Mouse (Mus musculus) midbrain, embryonic 11.5 days (tissue): ENCODE results near the gene Pdzd8. TPM values are rescaled to one million over a fixed set of nuclear protein-coding genes. Genes with fewer than 3 reads are reported as not detected.

Source experiments
- ATAC-seq: fragments of 200-750 bp; cut with Nextera tagmentation; 2 replicates; pipeline ENCODE4 v1.8.0; 2017; ENCODE audit warnings: moderate TSS enrichment, moderate library complexity; ENCODE audit not compliant: low FRiP score
- DNase-seq: peaks from one replicate; pipeline ENCODE4 v3.0.0; 2015; ENCODE audit warnings: low spot score; ENCODE audit errors: missing footprints
- H3K27ac ChIP-seq: fragments of 300-500 bp; sonication (generic); 2 replicates; pipeline ENCODE4 v1.5.1; 2014; ENCODE audit warnings: low read depth, low read length
- H3K27me3 ChIP-seq: fragments of 300-500 bp; sonication (generic); 2 replicates; pipeline ENCODE4 v1.6.1; 2014; ENCODE audit warnings: mild to moderate bottlenecking, low read length, moderate library complexity, mixed read lengths; ENCODE audit not compliant: control insufficient read depth, insufficient read depth
- H3K36me3 ChIP-seq: fragments of 300-500 bp; sonication (generic); 2 replicates; pipeline ENCODE4 v1.6.1; 2014; ENCODE audit warnings: mild to moderate bottlenecking, low read length, moderate library complexity, mixed read lengths; ENCODE audit not compliant: control insufficient read depth, insufficient read depth
- H3K4me1 ChIP-seq: fragments of 300-500 bp; sonication (generic); 2 replicates; pipeline ENCODE4 v1.6.1; 2014; ENCODE audit warnings: low read length; ENCODE audit not compliant: control insufficient read depth, insufficient read depth
- H3K4me2 ChIP-seq: fragments of 300-500 bp; sonication (generic); 2 replicates; pipeline ENCODE4 v1.6.1; 2014; ENCODE audit warnings: mild to moderate bottlenecking, moderate library complexity
- H3K4me3 ChIP-seq: fragments of 300-500 bp; sonication (generic); 2 replicates; pipeline ENCODE4 v1.5.1; 2014; ENCODE audit warnings: low read depth, low read length
- H3K9ac ChIP-seq: fragments of 300-500 bp; sonication (generic); 2 replicates; pipeline ENCODE4 v1.6.1; 2014; ENCODE audit warnings: low read length
- H3K9me3 ChIP-seq: fragments of 300-500 bp; sonication (generic); 2 replicates; pipeline ENCODE4 v1.6.1; 2016; ENCODE audit warnings: low read length; ENCODE audit not compliant: control insufficient read depth
- WGBS: fragments of 180-500 bp; shearing (Covaris S2); extraction: QIAGEN DNeasy Blood & Tissue Kit; methylation state at CpG from one replicate; pipeline ENCODE4 v1.1.7; 2014; 5-methylcytosine and 5-hydroxymethylcytosine counted together
- polyA plus RNA-seq: library from polyadenylated mRNA; unstranded; fragments of >200 nt; fragmentation: Nextera tagmentation; extraction: Ambion mirVana; gene quantifications from 2 replicates; pipeline ENCODE4 v1.2.1, GENCODE M21; 2014

Pdzd8 gene
- polyA plus RNA-seq, 1 experiment from 2014 or later: 12.9 TPM

DNA sequence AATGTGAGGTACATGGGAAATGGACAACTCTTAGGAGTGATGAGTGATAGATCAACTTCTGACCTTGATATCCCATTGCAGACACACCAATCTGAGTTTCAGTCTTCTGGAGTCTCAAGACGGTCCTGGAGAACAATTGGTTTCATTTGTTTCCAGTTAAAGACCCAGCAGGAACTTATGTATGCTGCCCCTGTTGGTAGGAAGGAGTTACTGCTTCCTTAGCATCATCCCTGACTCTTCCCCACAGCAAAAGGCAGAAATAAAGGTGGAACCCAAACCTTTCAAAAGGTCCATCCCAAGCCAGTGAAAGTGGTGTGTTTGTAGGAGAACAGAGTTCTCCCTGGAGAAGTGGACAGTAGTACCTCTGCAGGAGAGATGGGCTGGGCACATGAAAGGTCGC lies 30.9 kb upstream of the Pdzd8 start:
- Histone ChIP-seq H3K27me3 (no peaks in the 10 kb centered on the region), H3K9ac (no peak overlapping the region), H3K36me3 (no peaks in the 10 kb centered on the region), H3K27ac (no peak overlapping the region), H3K4me3 (no peak overlapping the region), H3K4me2 (no peak overlapping the region), H3K4me1 (no peaks in the 10 kb centered on the region), H3K9me3 (peaks cover 5% of the 10 kb centered on the region; the same call in 1 of the 2 replicates)
- no peak for ATAC-seq
- DNase-seq: no peak
- WGBS: 82% methylated on average over 2 of the region's 2 CpGs

- no peak for ATAC-seq
- Histone ChIP-seq H3K27me3 (no peaks in the 10 kb centered on the region), H3K9ac (no peak overlapping the region), H3K4me1 (no peaks in the 10 kb centered on the region), H3K36me3 (no peaks in the 10 kb centered on the region), H3K27ac (no peak overlapping the region), H3K4me2 (no peak overlapping the region), H3K9me3 (peaks cover 5% of the 10 kb centered on the region; the same call in 1 of the 2 replicates), H3K4me3 (no peak overlapping the region)
- DNase-seq: no peak
- WGBS: 81% methylated on average over 6 of the region's 6 CpGs
Observed at GRCm38 (mm10) chr19:59374940-59375339, 29.4 kb upstream of the Pdzd8 start.

DNA sequence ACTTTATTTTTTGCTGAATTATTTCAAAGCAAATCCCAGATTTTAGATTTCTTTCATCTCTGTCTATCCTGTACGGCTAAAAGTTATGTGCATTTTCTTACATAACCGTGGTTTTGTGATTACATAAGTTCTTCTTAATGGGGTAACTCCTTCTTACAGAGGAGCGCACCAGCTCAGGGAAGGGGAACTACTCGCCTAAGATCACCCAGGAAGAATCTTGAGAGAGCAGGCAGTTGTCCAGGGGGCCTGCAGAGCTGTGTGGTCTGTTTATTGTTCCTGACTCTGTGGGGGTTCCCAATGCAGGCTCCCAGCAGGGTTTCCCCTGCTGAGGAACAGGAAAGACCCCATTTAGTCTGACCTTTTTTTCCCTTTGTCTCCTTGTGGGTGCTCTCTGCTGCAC lies 27.3 kb upstream of the Pdzd8 start:
- no peak overlapping the region for H3K27ac ChIP-seq
- no peaks in the 10 kb centered on the region for H3K36me3 ChIP-seq
- no peaks in the 10 kb centered on the region for H3K4me1 ChIP-seq
- no peak overlapping the region for H3K4me3 ChIP-seq
- H3K9ac ChIP-seq: no peak overlapping the region
- 80% methylated on average over 4 of the region's 4 CpGs for WGBS
- H3K4me2 ChIP-seq: no peak overlapping the region
- no peaks in the 10 kb centered on the region for H3K27me3 ChIP-seq
- ATAC-seq (no peak), DNase-seq (no peak)
- peaks cover 5% of the 10 kb centered on the region; the same call in 1 of the 2 replicates for H3K9me3 ChIP-seq

- DNase-seq (no peak), ATAC-seq (no peak)
- Histone ChIP-seq H3K4me3 (no peak overlapping the region), H3K4me1 (no peaks in the 10 kb centered on the region), H3K27ac (no peak overlapping the region), H3K9me3 (peaks cover 5% of the 10 kb centered on the region; the same call in 1 of the 2 replicates), H3K4me2 (no peak overlapping the region), H3K27me3 (no peaks in the 10 kb centered on the region), H3K36me3 (no peaks in the 10 kb centered on the region), H3K9ac (no peak overlapping the region)
- WGBS: 82% methylated on average over 4 of the region's 4 CpGs
Observed at GRCm38 (mm10) chr19:59371016-59371415, 25.4 kb upstream of the Pdzd8 start.

DNA sequence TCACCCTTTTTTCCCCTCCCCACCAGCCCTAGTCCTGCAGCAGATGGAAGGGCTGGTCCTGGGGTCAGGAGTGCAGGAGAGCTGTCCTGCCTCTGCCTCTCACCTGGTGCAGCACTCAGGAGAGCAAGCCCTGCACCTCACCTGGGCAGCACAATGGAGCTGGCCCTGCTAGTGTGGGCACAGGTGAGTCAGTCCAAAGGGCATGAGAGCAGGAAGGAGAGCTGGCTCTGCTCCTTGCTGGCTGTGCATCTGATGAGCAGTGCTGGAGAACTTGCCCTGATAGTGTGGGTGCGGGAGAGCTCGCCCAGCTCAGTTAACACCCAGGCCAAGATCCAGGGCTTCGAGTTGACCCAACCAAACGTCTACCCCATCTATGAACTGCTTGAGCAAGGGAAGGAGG lies 22.3 kb upstream of the Pdzd8 start:
- H3K4me1 ChIP-seq: no peaks in the 10 kb centered on the region
- 81% methylated on average over 4 of the region's 4 CpGs for WGBS
- H3K9ac ChIP-seq: no peak overlapping the region
- no peak overlapping the region for H3K4me3 ChIP-seq
- H3K36me3 ChIP-seq: no peaks in the 10 kb centered on the region
- H3K27ac ChIP-seq: no peak overlapping the region
- no peak for ATAC-seq
- no peaks in the 10 kb centered on the region for H3K9me3 ChIP-seq
- H3K27me3 ChIP-seq: no peaks in the 10 kb centered on the region
- H3K4me2 ChIP-seq: no peak overlapping the region
- no peak for DNase-seq

GRCm38 (mm10) chr19:59366724-59367123 lies 21.1 kb upstream of the Pdzd8 start:
- Histone ChIP-seq H3K27ac (no peak overlapping the region), H3K9ac (no peak overlapping the region), H3K9me3 (no peaks in the 10 kb centered on the region), H3K4me3 (no peak overlapping the region), H3K4me1 (no peaks in the 10 kb centered on the region), H3K27me3 (no peaks in the 10 kb centered on the region), H3K36me3 (no peaks in the 10 kb centered on the region), H3K4me2 (no peak overlapping the region)
- DNase-seq (no peak), ATAC-seq (no peak)
- 73% methylated on average over 3 of the region's 3 CpGs for WGBS

DNA sequence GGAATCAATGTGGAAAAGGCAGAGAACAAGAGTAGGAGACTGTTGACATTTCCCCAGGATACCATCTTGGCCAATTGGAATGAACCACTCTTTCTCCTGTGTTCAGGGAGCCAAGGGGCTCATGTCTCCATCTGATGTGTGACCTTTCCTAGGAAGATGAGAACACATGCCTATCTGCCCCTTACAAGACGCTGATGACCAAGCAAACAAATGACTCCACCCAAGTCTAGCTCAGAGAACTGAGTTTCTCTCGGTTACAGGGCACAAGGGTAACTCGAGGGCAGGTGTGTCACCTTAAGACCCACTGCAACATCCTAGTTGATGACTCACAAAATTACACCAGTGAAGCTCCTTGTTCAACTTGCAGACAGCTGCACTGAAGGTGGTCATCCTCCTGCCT lies 18.1 kb upstream of the Pdzd8 start:
- no peaks in the 10 kb centered on the region for H3K9me3 ChIP-seq
- WGBS: 88% methylated on average over 3 of the region's 3 CpGs
- H3K9ac ChIP-seq: no peak overlapping the region
- DNase-seq (no peak), ATAC-seq (no peak)
- H3K36me3 ChIP-seq: no peaks in the 10 kb centered on the region
- no peaks in the 10 kb centered on the region for H3K27me3 ChIP-seq
- no peak overlapping the region for H3K4me3 ChIP-seq
- 0 out of 2 replicates have a peak, but pooled peaks cover 3% of the 10 kb centered on the region for H3K4me1 ChIP-seq
- no peak overlapping the region for H3K27ac ChIP-seq
- H3K4me2 ChIP-seq: no peak overlapping the region

DNA sequence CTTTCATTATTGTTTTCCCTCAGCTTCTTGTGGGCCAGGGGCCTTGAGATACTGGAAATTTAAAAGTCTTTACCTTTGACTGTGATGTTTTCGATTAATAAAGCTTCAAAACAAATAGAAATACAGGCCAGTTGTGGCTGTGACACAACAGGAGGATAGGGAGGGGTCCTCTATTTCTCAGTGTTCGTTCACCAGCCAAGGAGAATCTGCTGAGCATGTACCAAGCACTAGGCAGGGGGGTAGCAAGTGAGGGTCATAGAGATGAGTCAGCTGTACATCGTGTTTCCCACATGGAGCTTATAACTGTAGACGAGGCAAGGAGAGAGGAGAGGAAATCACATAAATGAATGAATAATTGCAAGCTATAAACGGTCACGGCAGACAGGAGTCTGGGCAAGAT lies 17.1 kb upstream of the Pdzd8 start:
- 91% methylated on average over 6 of the region's 6 CpGs for WGBS
- DNase-seq (no peak), ATAC-seq (no peak)
- no peak overlapping the region for H3K27ac ChIP-seq
- no peak overlapping the region for H3K4me3 ChIP-seq
- H3K4me2 ChIP-seq: no peak overlapping the region
- no peaks in the 10 kb centered on the region for H3K36me3 ChIP-seq
- no peaks in the 10 kb centered on the region for H3K9me3 ChIP-seq
- no peaks in the 10 kb centered on the region for H3K27me3 ChIP-seq
- no peak overlapping the region for H3K9ac ChIP-seq
- 0 out of 2 replicates have a peak, but pooled peaks cover 3% of the 10 kb centered on the region for H3K4me1 ChIP-seq

DNA sequence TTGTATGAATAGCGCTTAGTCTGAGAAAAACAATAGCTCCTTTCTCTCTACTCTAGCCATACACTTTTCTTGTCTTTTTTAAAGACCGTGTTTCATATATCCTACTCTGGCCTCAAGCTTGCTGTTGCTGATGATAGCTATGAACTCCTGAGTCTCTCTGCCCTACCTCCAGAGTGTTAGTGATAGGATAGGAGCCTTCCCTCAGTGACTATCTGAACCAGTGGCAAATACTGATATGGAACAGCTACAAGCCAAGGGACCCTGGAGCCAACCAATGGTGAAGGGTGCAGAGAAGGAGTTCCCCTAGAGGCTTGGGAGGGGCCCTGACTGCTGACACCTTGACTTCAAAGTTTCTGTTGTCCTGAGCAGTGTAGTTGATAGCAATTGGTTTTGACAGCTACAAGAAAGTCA lies 14.9 kb upstream of the Pdzd8 start:
- Histone ChIP-seq H3K36me3 (no peaks in the 10 kb centered on the region), H3K4me1 (0 out of 2 replicates have a peak, but pooled peaks cover 3% of the 10 kb centered on the region), H3K27me3 (no peaks in the 10 kb centered on the region), H3K4me2 (no peak overlapping the region), H3K4me3 (no peak overlapping the region), H3K9me3 (no peaks in the 10 kb centered on the region), H3K9ac (no peak overlapping the region), H3K27ac (no peak overlapping the region)
- DNase-seq: no peak
- WGBS: 43% methylated on average over 2 of the region's 2 CpGs
- ATAC-seq: no peak

DNA sequence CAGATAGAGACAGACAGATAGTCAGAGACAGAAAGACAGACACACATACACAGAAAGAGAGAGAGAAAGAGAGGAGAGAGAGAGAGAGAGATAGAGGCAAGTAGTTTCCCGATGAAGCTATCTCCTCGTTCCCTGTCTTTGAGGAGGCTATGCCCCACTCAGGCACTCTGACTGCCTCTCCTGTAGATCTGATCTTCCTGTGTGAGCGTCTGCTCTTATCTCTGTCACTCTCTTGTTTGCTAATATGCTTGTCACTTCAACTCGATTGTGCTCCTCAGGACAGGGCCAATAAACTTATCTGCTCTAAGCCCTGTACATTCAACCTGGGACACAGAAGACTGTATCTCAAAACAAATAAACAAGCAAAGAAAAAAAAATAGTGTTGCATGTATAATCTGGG lies 13.6 kb upstream of the Pdzd8 start:
- no peak for DNase-seq
- no peaks in the 10 kb centered on the region for H3K27me3 ChIP-seq
- H3K36me3 ChIP-seq: no peaks in the 10 kb centered on the region
- no peak overlapping the region for H3K4me3 ChIP-seq
- ATAC-seq: no peak
- no peak overlapping the region for H3K9ac ChIP-seq
- WGBS: 69% methylated on average over 4 of the region's 4 CpGs
- no peak overlapping the region for H3K4me2 ChIP-seq
- H3K9me3 ChIP-seq: no peaks in the 10 kb centered on the region
- H3K27ac ChIP-seq: no peak overlapping the region
- 0 out of 2 replicates have a peak, but pooled peaks cover 3% of the 10 kb centered on the region for H3K4me1 ChIP-seq
